Mouse (Mus musculus) kidney, adult 11 months (tissue): ENCODE results near the gene Ppp1r14a.

Experiments used
- DNase-seq: peaks from one replicate; pipeline ENCODE4 v3.0.0; 2022

Ppp1r14a gene

GRCm38 (mm10) chr7:29304463-29305262, 15.6 kb downstream of the Ppp1r14a start:
- DNase-seq: no peak

GRCm38 (mm10) chr7:29305263-29305988, 16.3 kb downstream of the Ppp1r14a start:
- DNase-seq: no peak

- no peak for DNase-seq
Measured at GRCm38 (mm10) chr7:29306108-29306507, 17.0 kb downstream of the Ppp1r14a start.

GRCm38 (mm10) chr7:29306619-29307018, 17.5 kb downstream of the Ppp1r14a start:
- DNase-seq: no peak

- DNase-seq: peak; percentile 84
Measured at GRCm38 (mm10) chr7:29307350-29308104, 18.4 kb downstream of the Ppp1r14a start.

GRCm38 (mm10) chr7:29309221-29309721, 20.2 kb downstream of the Ppp1r14a start:
- DNase-seq: no peak

- no peak for DNase-seq
Measured at GRCm38 (mm10) chr7:29309749-29310148, 20.6 kb downstream of the Ppp1r14a start.

GRCm38 (mm10) chr7:29313051-29313450, 23.9 kb downstream of the Ppp1r14a start:
- DNase-seq: no peak

- no peak for DNase-seq
Measured at GRCm38 (mm10) chr7:29313572-29314261, 24.6 kb downstream of the Ppp1r14a start.

- DNase-seq: no peak
Measured at GRCm38 (mm10) chr7:29314844-29315628, 25.9 kb downstream of the Ppp1r14a start.

- no peak for DNase-seq
Measured at GRCm38 (mm10) chr7:29316137-29316734, 27.1 kb downstream of the Ppp1r14a start.

GRCm38 (mm10) chr7:29316976-29317375, 27.9 kb downstream of the Ppp1r14a start:
- no peak for DNase-seq

- no peak for DNase-seq
Measured at GRCm38 (mm10) chr7:29317558-29317957, 28.4 kb downstream of the Ppp1r14a start.

GRCm38 (mm10) chr7:29318115-29318911, 29.2 kb downstream of the Ppp1r14a start:
- no peak for DNase-seq

- DNase-seq: no peak
Measured at GRCm38 (mm10) chr7:29319337-29320307, 30.5 kb downstream of the Ppp1r14a start.

- no peak for DNase-seq
Measured at GRCm38 (mm10) chr7:29327087-29327486, 38.0 kb downstream of the Ppp1r14a start.

GRCm38 (mm10) chr7:29328984-29329383, 39.9 kb downstream of the Ppp1r14a start:
- DNase-seq: no peak

GRCm38 (mm10) chr7:29334156-29334555, 45.0 kb downstream of the Ppp1r14a start:
- no peak for DNase-seq

- no peak for DNase-seq
Measured at GRCm38 (mm10) chr7:29335276-29335675, 46.2 kb downstream of the Ppp1r14a start.
